Comparison of ENCODE assay signal across 18 mouse cellular contexts in the genomic region with DNA sequence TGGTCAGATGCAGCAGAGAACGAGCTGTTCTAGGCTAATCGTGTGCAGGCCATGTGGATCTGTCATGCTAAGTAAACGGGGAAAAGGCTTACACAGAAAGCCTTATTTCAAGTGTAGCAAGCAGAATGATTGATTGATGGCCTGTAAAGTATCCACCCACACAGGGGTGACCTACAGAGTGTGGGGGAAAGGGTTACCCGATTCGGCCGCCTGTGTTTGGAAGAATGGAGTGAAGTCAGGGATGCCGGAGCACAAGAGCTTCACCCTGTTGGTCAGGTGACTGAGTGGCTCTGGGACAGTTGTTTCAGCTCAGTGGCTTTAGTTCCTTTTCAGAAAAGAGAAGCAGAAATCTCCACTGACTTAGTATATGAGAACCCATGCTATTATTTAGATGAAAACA. TPM values are rescaled to one million over a fixed set of nuclear protein-coding genes. Genes with fewer than 3 reads are reported as not detected.
"Had no signal": no experiment of that assay in that cellular context is flagged by ENCODE, and none has a peak within 500 bp of the region (broad histone marks: within the 10 kb centered on the region; RNA-seq: fewer than 3 reads in every experiment).

No protein-coding gene starts in this region.

- H3K9ac ChIP-seq: limb, embryonic 13.5 days; liver, embryonic 12.5 days; liver, embryonic 15.5 days; lung, embryonic 15.5 days had no signal

- H3K27ac ChIP-seq: layer of hippocampus, adult 2 months; limb, embryonic 10.5 days; limb, embryonic 13.5 days; liver, embryonic 12.5 days; liver, embryonic 15.5 days; lung, embryonic 15.5 days; macrophage had no signal

- ATAC-seq: inflammation-experienced regulatory T-cells, adult 6 months; intestine, embryonic 16.5 days; liver, embryonic 12.5 days had no signal

- H3K9me3 ChIP-seq: limb, embryonic 10.5 days; limb, embryonic 13.5 days; liver, embryonic 12.5 days; liver, embryonic 15.5 days; lung, embryonic 15.5 days had no signal

- DNase-seq: kidney, adult 8-10 months; kidney, postnatal 10 days; layer of hippocampus, adult 9-11 months; liver; lung, postnatal 10 days; thymus, adult 18-20 months; thymus, postnatal 36 days had no signal

- H3K4me2 ChIP-seq: limb, embryonic 13.5 days; liver, embryonic 12.5 days; liver, embryonic 15.5 days; lung, embryonic 15.5 days had no signal

- H3K27me3 ChIP-seq: limb, embryonic 13.5 days; liver, embryonic 12.5 days; liver, embryonic 15.5 days; lung, embryonic 15.5 days had no signal

- H3K4me1 ChIP-seq: limb, embryonic 10.5 days; limb, embryonic 13.5 days; liver, embryonic 12.5 days; liver, embryonic 15.5 days had no signal

- H3K4me3 ChIP-seq: layer of hippocampus, adult 2 months; limb, embryonic 10.5 days; limb, embryonic 13.5 days; liver, embryonic 12.5 days; liver, embryonic 15.5 days; lung, embryonic 15.5 days had no signal

RNA-seq across cellular contexts. Expression of a gene that starts 32.7 kb away (rescaled TPM):
- total RNA-seq: megakaryocyte, adult 5-6 weeks had no signal
- polyA plus RNA-seq: inflammation-experienced regulatory T-cells, adult 6 months; macrophage; spleen, adult 2 months had no signal
